Mouse (Mus musculus) large intestine, adult 2 months (tissue): Measurements from ENCODE around the gene Olfr288. TPM values are rescaled to one million over a fixed set of nuclear protein-coding genes. Genes with fewer than 3 reads are reported as not detected.

ENCODE experiments used
- DNase-seq: peaks from one replicate; pipeline ENCODE4 v3.0.0-alpha.2; 2012; ENCODE audit warnings: low read depth, low spot score
- WGBS: fragments of 180-500 bp; shearing (Covaris S2); methylation state at CpG from one replicate; pipeline ENCODE4 v1.1.7; 2018; 5-methylcytosine and 5-hydroxymethylcytosine counted together
- polyA plus RNA-seq: library from polyadenylated mRNA; depleted of rRNA; stranded (reverse); fragments of >200 nt; gene quantifications from 2 replicates; pipeline ENCODE4 v1.2.3, GENCODE M21; 2012; rRNA removed

The Olfr288 gene
- not detected in 2 replicates for polyA plus RNA-seq

DNA sequence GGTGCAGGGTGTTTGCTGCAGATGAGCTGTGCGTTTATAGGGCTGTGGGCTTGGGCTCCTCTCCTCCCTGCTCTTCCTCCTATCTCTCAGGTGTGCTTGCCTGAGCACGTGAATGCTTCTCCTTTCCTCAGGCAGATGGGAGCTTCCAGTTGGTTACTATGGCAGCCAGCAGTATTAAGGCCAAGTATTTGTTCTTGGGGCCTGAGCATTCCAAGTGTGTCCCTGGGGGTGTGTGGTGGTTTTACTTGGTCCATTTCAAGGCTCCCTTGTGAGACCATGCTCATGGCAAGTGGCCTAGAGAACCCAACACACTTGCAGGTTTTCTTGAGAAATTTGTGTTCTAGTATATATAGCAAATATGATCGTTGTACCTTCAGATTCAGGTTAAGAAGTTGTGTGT lies at the start of gene Olfr288:
TSS of gene Olfr288 (minus strand) at position 101 of the 400 bp plus-strand sequence.
- WGBS, result 58% methylated on average over 3 of the region's 3 CpGs
- DNase-seq, result no peak

DNA sequence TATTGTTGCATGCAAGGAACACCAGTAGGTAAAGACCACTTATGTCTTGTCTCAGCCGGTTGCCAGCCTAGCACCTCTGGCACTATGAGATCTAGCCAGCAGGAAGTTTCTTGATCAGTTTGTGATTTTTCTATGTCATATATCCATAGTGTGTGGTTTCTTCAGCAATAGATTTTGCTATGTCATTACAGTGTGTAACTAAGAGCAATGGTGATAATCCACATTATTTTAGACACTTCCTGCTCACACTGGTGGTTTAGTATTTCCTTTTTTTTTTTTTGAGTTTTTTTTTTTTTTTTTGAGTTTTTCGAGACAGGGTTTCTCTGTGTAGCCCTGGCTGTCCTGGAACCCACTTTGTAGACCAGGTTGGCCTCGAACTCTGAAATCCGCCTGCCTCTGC lies 40.1 kb upstream of the Olfr288 start:
- 81% methylated on average over 4 of the region's 4 CpGs for WGBS

DNA sequence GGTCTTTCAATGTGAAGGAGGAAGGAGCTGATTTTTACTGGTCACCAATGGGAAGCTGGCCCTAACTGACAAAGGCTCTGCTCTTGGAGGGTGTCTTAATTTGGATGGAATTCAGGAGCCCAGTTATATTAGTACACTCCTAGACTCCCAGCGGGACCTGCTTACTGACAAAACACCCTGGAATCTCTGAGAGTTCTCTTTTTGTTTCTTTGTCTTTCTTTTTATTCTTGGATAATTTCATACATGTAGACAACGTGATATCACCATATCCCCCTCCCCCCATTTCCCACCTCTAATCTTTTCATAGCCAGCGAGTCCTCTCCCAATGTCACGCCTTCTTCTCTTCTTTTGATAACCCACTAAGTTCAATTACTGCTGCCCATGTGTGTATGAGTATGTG lies 39.0 kb upstream of the Olfr288 start, which contains the start of gene Olfr286:
TSS of gene Olfr286 (minus strand) at position 101 of the 400 bp plus-strand sequence.
- DNase-seq, result no peak
- WGBS, result 81% methylated on average over 4 of the region's 4 CpGs

More for the DNA sequence above, 40.1 kb upstream of the Olfr288 start:
- DNase-seq, result no peak

DNA sequence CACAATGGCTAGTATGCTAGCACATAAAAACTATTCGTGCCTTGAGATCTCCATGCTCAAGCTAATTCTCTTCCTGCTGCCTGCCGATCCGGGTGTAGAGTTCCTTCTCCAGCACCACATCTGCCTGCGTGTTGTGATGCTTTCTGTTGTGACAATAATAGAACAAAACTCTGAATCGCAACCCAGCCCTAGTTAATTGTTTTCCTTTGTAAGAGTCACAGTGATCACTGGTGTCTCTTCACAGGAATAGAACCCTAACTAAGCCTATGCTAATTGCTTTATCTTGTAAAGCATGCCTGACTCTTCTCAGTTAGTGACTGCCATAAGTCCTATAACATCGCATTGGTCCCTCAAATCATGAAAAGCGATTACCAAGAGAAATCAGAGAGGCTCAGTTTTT lies 30.8 kb upstream of the Olfr288 start:
- 80% methylated on average over 7 of the region's 7 CpGs for WGBS
- DNase-seq, result no peak

DNA sequence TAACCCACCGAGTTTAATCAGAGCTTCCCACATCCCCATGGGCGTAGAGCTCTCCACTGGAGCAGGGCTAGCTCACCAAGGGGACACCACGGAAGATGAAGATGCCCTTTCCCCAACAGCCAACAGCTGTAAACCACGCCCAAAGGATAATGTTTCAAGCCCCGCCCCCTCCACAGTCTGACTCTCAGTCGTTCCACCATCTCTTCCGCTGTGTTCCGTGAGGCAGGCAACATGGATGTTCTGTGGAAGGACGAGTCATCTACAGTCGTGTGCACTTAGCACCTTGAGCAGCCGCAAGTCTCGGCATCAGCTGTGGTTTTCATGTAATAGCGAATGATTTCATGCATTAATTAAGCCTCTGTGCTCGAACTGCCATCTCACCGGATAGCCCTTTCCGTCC lies 30.3 kb upstream of the Olfr288 start:
- WGBS, result 54% methylated on average over 16 of the region's 16 CpGs
- DNase-seq, result no peak

DNA sequence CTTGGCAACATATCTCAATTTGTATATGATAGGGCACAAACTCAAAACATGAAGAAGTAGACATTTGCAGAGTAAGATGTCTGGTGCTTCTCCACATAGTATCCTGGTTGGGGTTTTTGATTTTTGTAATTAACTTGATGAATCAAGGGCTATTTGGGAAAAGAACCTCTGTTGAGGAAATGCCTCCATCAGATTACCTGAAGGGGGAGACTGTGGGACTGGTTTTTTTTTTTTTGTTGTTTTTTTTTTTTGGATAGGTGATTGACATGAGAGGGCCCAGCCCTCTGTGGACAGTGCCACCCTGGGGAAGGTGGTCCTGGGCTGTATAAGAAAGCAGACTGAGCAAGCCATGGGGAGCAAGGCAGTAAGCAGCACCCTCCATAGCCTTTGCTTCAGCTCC lies 27.0 kb upstream of the Olfr288 start:
- DNase-seq, result no peak

DNA sequence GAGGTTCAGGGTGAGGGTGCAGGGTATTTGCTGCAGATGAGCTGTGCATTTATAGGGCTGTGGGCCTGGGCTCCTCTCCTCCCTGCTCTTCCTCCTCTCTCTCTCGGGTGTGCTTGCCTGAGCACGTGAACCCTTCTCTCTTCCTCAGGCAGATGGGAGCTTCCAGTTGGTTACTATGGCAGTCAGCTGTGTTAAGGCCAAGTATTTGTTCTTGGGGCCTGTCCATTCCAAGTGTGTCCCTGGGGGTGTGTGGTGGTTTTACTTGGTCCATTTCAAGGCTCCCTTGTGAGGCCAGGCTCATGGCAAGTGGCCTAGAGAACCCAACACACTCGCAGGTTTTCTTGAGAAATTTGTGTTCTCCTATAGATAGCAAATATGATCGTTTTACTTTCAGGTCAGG lies 25.5 kb upstream of the Olfr288 start, which contains the start of the genes Gm44579 and Olfr287:
TSS of gene Gm44579 (minus strand) at position 101 of the 400 bp plus-strand sequence.
TSS of gene Olfr287 (minus strand) at position 180 of the 400 bp plus-strand sequence.
- WGBS, result 59% methylated on average over 4 of the region's 4 CpGs
- DNase-seq, result no peak

DNA sequence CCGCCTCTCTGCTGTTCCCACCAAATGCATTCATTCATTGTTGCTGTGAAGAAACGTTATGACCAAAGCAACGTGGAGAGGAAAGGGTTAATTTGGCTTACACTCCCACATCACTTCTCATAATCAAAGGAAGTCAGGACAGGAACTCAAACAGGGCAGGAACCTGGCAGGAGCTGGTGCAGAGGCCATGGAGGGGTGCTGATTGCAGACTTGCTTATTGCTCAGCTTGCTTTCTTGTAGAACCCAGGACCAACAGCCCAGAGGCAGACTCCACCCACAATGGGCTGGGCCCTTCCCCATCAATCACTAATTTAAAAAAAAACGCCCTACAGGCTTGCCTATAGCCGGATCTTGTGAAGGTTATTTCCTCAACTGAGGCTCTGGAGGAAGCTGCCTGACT lies 18.8 kb upstream of the Olfr288 start:
- WGBS, result 57% methylated on average over 5 of the region's 5 CpGs
- DNase-seq, result no peak

DNA sequence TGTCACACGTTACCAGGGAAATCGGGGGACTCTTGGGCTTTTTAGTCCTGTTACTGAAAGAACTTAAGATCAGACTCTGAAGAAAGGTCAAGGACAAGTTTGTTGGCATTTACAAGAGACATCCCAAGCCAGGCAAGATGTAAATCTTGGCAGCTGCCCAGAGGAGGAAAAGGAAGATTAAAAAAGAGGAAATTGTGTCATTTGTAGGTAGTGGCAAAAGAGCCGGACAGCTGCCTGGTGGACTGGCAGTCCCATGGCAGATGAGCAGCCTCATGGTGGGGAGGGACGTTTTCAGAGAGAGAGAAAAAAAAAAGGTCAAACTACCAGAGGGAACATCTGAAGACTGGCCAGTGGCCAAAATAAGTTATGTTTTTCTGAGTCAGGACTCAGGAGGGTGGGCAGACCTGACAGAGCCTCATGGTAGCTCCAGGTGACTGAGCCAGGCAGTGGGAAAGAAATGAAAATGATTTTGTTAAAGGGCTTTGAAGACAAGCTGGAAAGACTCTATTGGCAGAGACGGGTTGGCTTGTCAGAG lies 18.1 kb upstream of the Olfr288 start:
- no peak for DNase-seq
- 57% methylated on average over 5 of the region's 5 CpGs for WGBS

DNA sequence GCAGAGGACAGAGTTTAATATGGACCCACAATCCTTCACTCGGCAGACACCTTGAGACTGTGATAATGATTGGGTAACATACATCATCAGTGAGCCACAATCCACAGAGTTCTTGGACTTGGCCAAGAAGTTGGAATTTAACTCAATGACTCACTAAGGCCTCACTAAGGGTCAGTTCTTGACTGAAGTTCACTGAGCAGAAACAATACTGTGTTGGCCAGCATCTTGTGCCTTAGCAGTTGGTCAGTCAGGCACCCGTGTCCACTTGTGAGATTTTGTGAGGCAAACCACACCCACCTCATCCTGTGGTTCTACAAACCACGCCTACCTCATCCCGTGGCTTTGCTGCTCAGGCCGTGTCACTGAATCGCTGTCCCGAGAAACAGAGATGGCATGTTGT lies 14.3 kb upstream of the Olfr288 start:
- 58% methylated on average over 7 of the region's 7 CpGs for WGBS

DNA sequence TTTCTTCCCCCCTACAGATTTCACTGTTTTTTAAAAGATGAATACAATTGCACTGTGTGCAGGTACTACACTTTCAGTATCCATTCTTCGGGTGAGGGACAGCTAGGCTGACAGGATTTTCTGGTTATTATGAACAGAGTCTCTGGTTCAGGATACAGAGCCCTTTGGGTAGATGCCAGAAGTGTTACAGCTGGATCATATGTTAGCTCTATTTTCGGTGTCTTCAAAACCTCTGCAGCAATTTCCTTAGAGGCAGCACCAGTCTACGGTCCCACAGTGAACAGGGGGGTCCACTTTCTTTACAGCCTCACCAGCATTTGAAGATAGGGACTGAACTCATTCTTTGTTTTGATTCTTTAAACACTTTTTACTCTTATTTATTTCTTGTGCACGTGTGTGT lies 10.9 kb downstream of the Olfr288 start:
- 35% methylated on average over 4 of the region's 4 CpGs for WGBS
- DNase-seq, result no peak

More for the DNA sequence above, 14.3 kb upstream of the Olfr288 start:
- DNase-seq, result no peak

DNA sequence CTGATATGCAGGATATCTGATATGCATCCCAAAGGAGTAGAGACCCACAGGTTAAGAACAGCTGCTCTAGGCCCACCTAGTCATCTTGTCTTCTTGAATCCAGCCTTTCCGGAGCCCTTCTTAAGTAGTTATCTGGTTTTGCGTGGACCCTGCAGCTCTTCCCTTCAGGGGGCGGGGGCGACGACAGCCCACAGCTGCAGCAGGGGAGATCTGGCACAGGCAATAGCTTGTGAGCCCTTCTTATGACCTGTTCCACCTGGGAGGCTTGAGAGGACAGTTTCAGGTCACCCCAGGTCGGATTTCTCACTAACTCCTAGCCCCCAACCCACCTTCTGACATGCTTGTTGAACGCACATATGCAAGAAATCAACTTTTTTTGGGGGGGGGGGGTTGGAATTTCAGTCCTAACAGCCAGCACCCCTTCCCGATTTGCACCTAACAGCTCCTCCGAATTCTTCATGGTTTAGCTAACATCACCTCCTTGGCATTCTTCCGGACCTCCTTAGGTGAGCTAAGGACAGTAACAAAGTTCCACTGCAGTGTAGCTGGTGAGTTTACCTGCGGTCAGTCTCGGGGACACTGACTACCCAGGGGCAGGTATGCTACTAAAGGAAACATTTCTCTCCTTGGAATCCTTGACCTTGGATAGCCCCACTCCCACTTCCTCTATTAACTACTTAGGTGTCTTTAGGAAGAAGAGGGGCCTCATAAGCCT lies 13.3 kb downstream of the Olfr288 start:
- no peak for DNase-seq
- WGBS, result 67% methylated on average over 12 of the region's 12 CpGs

DNA sequence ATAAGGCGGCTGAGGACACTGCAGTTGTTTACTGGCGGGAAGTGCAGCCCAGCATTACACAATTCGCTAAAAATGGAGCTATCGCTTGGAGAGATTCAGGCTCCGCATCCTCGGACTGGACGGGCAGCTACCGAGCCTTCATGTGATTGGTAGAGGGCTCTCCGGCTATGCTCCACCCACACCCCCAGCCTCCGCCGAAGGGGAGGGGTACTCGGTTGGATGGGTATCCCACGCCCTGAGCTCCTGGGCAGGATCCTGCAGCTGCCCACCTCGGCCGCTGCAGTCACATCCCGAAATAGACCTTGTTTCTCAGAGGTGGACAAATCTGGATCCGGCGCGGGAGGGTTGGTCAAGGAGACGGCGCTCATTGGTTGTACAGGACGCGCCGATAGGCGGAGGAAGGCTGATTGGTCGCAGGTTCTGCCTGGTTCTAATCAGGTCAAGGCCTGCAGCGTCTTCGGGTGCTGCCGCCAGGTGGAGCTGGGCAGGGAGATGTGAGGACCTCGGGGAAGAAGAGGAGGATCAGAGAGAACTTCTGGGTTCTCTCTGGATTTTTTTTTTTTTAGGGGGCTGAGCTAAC lies 14.1 kb downstream of the Olfr288 start:
- 1% methylated on average over 30 of the region's 30 CpGs for WGBS
- peak; percentile 57 for DNase-seq

DNA sequence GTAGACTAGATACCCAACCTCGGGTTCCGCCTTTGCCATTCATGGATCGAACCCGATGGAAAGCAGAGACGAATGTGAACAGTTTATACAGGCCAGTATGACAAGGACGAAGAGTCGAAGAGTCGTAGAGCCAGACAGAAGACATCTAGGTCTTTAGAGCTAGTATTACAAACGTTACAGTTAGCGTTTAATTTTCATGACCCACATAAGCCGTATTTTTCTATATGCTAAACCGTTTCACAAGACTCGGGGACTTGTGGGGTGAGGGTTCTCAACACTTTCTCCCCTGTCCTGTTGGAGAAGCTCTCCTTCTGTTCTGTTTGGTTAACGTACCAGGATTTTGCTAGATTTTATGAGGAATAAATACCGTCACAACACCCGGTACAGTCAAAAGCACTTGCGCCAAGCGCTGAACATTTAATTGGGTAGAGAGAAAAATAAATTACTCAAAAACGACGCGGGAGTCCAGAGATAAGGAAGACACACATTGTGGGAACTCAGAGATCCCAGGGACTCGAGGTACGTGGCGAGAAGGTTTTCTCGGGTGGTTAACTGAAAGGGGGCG lies 14.7 kb downstream of the Olfr288 start:
- DNase-seq, result no peak
- WGBS, result 13% methylated on average over 26 of the region's 26 CpGs

DNA sequence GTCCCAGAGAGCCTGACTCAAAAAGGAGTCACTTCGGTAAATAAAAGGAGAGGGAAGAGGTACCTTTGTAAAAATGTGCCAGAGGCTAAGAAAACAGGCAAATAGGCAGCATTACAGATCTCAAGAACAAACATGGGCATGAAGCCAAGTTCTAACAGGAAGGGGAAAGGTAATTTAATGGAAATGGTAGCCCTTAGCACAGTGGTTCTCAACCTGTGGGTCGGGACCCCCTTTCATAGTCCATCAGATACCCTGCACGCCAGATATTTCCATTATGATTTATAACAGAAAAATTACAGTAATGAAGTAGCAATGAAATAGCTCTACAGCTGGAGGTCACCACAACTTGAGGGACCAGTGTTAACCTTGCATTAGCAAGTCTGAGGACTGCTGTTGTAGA lies 18.0 kb downstream of the Olfr288 start:
- DNase-seq, result no peak
- 30% methylated on average over 3 of the region's 3 CpGs for WGBS

DNA sequence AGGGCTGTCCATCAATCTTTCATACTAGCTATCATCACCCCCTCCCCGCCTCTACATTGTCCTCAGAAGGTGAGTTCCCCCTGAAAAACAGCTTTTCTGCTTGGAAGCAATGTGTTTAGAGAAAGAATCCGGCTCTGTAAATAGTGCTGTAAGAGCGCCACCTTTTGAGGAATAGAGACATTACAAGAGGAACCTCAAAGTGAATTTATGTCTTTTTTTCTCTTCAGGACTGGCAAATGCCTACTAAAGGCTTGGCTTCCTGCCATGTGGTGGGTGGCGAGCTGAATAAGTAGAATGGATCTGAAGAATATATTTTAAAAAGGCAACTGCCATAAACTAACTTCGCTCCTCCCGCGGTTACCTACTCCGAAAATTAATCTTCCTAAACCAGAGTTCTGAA lies 21.5 kb downstream of the Olfr288 start:
- DNase-seq, result no peak
- WGBS, result 34% methylated on average over 8 of the region's 8 CpGs

DNA sequence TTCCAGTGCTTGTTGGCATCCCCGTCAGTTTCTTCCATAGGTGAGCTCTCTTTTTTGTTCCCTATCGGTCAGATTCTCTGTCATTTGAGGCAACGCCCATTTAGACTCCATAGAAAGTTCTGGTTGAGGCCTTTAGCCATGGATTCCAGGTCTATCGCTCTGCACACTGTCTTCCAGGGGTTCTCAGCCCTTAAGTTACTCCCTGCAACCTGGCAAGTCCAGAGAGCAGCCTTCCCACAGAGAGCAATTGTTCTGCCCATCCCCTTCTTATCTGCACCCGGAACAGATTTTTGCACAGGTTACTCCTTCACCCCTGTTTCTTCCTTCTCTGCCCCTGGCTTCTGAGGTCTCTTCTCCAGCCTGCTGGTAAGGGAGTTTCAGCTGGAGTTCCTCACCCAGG lies 23.2 kb downstream of the Olfr288 start:
- DNase-seq, result no peak
- WGBS, result 31% methylated on average over 5 of the region's 5 CpGs

DNA sequence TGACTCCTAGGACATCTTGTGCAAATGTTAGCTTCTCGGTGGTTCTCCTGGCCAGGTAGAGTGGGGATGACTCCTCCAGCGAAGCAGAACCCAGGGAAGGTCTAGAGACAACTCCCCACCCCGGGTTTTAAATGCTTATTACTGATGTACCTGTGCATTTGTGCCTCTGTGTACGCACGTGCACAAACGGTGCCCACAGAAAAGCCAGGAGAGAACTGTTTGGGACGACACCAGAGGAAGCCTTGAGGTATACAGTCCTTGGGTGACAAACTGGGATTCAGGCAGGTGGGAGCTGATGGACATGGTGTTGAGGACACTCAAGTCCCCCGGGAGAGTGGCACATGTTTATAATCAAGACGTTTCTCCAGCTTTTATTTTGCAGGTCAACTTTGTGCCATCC lies 24.4 kb downstream of the Olfr288 start:
- WGBS, result 67% methylated on average over 9 of the region's 9 CpGs
- DNase-seq, result no peak

DNA sequence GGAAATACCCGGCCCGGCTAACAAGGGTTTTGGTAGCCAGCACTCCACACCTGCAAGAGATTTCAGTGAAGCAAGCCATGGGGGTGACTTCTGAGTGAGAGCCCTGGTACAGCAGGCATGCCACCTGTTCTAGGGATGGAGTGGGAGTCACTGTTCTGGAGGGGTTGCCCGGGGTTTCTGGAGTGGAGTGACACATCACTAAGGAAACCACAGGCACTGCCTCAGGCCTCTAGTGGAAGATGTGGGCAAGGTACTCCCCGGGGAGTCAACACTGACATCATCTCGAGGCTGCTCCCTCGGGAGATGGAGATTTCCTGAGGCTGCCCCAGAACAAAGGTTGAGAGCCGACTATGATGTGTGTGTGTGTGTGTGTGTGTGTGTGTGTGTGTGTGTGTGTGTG lies 25.0 kb downstream of the Olfr288 start:
- WGBS, result 26% methylated on average over 7 of the region's 7 CpGs
- DNase-seq, result no peak

DNA sequence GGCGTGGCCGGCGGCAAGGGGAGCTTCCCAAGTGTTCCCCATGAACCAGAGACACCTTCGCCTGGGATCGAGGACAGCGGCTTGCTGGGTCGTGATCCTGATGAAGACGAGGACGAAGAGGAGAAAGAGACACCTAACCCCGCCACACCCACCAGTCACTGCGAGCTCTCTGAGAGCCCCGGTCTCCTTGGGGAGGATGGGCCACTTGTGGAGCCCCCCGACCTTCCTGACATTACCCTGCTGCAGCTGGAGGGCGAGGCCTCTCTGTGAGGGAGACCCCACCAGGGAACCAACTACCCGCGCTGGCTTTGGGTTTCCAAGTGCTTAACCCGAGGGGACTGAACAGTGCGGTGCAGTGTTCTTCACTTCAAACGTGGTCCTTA lies 26.7 kb downstream of the Olfr288 start:
- DNase-seq, result no peak
- 14% methylated on average over 19 of the region's 19 CpGs for WGBS
